Mouse (Mus musculus) layer of hippocampus, adult 9-10 months (tissue): ENCODE measurements around the gene Fcamr.

Experiments used
- DNase-seq: peaks from one replicate; pipeline ENCODE4 v3.0.0; 2022; ENCODE audit warnings: low spot score

Gene Fcamr

DNA sequence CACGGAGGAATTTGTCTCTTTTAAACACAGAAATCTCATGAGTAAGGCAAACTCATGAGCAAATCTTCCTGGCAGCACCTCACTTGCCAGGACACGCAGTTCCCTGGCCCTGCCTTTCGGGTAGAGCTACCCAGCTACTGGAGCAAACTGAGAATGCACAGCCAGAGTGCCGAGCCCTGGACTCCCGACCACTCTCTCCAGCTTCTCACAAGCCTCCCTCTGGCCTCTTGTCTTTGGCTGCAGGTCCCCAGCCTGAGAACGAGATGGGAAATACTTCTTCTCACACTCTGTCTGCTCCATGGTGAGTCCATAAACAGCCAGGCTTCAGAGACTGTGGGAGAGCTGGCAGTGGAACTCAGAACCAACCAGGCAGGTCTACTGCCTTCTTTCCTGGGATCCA is 2.3 kb downstream of the Fcamr start:
- no peak for DNase-seq

DNA sequence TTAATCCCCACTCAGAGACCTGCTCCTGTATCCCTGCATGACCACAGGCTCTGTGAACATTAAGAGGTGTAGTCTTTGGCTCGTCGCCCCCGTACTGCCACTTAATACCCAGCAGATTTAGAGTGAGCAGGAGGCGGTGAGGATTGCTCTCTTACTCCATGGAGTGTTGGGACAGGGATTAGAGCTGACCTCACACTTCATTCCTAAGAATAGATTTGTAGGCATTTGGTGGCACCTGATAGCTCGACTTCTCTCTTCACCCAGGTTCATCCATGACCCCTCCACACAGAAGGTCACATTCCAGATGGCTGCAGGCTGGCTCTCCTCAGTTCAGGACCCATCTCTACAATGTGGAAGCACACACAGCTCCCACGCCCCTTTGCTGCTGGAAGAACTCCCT is 3.6 kb downstream of the Fcamr start:
- no peak for DNase-seq

DNA sequence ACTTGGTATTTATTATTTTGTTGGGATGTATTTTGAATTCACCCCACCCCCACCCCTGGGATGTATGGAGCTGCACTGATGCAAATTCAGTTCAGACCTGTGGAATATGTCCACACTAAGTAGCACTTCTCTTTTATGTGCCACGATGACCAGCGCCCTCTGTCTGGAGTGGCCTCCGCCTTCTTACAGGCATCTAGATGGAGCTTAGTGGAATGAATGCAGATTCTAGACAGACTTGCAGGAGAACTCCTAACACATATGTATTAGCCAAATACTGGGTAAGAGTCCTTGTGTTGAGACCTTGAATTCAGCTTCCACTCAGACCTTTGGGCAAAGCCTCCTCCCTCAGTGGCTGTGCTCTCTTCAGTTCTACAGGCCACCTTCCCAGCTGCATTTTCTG is 10.2 kb downstream of the Fcamr start:
- no peak for DNase-seq

DNA sequence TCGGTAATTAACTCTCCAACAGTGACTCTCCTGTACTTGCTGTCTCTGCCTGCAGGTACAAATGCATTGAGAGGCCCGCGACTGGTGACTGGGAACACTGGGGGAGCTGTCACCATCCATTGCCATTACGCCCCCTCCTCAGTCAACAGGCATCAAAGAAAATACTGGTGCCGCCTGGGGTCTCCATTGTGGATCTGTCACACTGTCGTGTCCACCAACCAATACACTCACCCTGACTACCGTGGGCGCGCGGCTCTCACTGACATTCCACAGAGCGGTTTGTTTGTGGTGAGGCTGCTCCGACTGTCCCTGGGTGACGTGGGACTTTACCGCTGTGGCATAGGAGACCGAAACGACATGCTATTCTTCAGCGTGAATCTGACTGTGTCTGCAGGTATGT is 10.6 kb downstream of the Fcamr start:
- DNase-seq = no peak

DNA sequence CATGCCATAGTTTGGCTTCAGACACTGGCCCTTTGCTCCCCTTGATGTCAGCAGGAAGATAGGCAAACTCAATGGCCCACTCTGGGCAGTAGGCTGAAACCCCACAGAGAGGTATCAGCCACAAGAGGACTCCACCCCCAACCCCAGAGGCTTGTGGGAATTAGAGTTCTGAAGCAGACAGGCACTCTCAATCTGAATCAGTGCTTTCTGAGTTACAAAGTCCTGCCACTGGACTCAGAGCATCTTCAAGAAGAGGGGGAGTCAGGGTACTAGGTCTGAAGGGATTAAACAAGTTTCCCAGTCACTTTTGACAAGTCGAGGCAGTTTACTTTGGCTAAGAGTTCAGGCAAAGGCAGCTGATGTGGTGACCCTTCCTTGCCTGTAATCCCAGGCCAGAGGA is 19.0 kb downstream of the Fcamr start:
- DNase-seq = no peak

DNA sequence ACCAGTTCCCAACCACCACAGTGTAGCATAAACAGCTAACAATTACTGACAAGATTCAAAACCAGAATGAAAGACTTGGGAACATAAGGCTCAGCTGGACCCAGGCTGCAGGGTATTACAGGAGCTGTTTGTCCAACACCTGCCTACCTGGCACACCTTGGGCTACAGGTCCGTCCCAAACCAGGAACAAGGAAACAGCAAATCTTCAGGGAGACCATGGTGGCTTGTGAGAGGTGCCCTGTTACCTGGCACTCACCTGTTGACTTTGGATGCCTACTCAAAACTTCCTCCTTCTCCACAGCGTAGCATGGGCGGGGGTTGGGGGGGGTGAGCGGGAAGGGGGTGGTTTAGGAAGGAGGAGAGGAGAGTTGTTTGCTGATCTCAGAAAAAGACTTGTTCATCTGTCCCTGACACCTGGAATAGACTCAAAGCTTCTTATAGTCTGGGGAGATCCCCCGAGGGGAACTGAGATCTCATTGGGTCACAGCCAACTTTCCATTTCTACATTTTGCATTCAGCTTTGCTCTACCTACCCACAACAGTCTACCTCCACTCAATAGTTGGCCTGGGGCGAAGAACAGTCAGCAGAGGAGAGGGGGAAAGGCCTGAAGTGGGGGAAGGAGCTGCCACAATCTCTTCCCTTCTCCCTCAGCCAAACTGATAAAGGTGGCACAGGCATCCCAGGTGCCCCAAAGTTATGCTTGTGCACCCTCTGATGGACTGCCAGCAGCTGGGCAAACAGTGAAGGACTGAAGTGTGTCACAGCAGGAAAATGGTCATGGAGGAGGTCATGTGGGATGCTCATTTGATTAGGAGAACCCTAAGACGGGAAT is 19.8 kb downstream of the Fcamr start:
- DNase-seq = no peak

DNA sequence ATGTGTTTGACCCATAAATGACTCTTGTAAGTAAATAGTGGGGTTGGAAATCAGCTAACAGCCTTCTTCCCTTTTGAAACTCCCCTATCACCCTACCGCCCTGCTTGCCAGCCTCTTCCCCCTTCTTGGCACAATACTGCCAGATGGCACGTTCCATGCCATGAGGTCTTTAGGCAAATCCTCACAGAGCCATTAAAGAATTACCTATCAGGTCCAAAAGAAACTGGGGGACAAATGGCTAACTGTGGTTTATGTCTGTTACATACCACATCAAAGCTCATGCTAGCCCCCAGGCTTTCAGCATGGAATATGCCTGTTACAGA is 20.4 kb downstream of the Fcamr start:
- DNase-seq = no peak

DNA sequence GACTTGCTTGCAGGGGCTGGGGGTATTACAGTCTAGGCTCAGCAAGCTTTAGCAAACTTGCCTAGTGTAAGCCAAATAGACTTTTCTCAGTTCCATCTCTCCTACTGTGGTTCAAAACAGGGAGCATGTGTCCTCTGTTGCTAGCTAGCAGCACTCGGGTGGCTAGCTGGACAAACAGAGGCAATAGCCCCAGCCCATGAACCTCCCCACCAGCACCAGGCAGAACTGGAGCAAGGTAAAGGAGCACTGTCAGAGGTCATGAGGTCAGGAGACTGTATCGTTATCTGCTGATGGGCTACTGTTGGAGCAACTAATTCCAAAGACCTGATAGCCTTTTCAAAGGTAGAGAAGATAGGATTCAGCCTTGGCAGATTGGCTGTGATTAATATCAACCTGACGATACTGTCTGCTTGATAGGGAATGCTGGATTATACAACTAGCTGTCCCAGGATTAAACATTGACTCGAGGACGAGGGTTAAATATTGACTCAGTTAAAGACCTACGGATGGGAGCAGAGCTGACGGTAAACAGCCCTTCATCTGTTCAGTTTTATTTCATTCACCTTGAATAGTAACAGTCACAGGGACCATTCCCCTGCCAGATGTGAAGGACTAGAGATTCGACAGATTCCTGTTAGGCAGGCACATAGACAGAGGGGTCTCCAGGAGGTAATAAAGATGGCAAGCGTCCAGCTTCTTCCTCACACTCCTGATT is 21.4 kb downstream of the Fcamr start:
- DNase-seq = no peak

DNA sequence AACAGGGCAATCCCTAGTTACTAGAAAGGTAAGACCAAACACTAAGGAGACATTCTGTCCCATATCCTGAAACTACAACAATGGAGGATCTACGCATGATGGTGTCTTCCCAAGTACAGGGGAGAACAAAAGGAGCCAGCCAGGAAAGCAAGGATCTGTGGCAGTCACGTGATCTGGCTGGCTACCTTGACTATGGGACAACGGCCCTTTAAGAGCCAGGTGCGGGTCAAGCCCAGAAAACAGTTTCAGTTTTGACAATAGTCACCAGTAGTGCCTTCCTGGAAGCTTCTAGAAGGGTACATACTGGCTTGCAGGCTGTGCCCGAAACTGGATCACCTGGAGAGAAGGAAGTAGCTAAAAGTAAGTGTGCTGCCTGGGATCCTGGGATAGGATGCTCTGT is 25.7 kb downstream of the Fcamr start, which contains the start of gene Pigr:
TSS of gene Pigr (plus strand) at position 237 of the 400 bp plus-strand sequence.
- DNase-seq = no peak

DNA sequence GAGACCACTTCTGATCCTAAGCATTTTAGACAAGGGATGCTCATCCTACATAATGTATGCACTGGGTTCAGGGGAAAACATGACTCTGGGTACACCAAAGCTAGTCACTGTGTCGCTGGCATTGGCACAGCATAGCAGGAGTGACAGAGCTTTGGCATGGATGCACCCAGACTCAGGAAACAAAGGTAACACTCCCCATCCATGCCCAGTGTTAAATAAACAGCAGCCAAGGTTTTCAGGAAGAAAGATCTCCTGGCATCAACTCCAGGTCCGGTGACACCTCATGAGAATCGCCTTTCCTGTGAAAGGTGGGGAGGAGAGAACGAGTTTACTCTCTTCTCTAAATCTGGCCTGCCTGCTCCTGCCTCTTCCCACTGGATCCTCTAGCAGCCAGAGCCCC is 28.0 kb downstream of the Fcamr start:
- DNase-seq = no peak

DNA sequence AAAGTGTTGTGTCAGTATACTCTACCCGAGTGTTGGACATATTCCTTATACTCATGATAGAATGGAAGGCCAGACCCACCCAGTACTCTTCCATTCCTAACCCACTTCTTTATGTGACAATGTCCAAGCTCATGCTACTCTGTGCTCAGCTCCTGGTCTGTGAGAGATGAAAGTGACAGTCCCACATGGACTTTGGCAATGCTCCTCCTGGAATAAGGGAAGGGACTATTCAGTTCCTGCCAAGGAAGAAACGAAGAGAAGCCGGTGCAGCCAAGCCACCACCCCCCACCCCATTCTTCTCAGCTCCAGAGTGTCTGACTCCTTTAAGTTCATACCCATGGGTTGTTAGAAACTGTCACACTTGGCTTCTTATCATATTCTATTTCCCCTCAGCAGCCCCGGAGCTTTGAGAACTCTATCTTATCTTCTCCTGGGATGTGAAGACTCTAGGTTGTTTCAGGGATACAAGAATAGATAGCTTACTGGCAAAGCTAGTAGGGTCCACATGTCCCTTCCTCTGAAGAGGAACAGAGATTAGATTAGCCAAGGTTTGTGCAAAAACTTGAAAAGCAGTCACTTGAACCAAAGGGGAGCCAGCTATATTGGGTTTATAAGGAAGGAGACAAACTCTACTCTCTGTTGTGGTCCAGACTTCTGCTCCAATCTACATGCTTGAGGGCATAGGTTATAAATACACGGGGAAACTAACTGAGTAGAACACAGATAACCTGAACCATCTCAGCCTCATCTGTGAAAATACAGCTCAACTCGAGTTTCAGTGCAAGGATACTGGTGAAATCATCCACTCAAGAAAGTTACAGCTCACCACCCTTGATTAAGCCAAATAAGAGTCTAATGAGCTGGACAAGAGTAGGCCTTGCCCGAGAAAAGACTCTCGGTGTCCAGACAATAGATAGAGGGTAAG is 29.5 kb downstream of the Fcamr start:
- no peak for DNase-seq

DNA sequence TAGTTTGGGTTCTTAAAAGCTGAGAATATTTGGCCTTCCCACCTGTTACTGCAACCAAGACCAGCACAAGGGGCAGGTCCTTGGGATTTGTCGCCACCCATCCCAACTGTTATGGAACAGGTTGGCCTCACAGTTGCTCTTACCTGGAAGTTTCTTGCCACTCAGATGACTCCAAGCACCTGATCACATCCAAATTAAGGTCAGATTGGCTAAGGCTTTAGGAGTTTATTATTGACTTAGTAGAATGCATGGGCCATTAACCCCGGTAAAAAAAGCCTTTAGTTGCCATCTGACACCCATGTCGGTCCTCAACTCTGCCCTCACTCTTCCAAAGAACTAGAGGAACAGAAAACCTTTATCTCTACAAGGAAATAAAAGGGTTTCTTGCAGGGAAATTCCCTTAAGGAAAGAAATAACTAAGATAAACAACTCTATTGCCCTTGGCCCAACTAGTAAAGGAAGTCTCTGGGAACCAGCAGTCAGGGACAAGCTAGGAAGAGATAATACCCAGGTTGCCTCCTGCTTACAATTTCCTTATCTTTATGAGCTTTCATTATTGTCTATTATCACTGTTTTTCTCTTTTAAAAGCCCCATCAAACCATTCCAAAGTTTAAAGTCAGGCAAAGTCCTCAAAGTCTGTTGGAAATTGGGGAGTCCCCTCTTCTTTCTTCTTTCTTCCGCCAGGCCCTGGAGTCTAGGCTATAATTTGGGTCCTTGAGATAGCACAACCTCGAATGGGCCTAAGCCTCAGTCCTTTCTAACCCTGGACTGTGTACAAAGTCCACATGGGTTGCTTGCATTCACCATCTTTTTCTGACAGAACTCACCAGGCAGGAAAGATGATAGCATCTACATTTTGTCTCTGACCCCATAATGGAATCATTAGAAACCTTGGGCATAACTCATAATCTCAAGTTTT is 31.8 kb downstream of the Fcamr start:
- DNase-seq = no peak

DNA sequence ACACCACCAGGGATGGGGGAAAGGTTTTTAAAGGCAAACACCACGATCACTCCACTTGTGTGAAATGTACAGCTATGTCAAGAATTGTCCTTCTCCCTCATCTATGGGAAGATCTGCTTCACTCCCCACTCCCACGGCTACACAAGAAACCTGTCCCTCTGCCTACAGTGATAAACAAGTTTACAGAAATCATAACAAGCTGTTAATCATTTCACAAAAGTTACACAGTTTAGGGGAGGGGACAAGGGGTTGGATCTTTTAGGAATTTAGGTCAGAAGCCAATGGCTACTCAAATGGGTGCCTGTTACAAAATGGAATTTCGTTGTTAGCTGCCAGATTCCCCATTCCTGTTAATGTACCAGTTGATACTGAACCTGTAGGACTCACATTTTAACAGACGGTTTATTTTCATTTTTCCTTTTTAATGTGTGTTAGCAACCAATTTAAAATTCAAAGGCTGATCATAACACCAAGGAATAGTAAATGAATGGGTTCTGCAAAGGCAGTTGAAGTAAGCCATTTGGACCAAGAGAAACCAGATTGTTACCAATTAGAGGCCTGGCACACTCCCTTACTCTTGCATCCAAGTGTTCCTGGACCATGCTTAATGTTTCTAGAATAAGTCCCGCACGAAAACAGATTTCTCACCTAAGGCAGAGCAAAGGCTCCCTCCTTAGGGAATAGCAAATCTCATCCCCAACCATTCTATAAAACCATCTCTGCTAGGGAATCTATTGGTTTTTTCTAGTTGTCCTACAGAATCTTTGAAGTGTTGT is 34.6 kb downstream of the Fcamr start:
- peak; percentile 11 for DNase-seq

DNA sequence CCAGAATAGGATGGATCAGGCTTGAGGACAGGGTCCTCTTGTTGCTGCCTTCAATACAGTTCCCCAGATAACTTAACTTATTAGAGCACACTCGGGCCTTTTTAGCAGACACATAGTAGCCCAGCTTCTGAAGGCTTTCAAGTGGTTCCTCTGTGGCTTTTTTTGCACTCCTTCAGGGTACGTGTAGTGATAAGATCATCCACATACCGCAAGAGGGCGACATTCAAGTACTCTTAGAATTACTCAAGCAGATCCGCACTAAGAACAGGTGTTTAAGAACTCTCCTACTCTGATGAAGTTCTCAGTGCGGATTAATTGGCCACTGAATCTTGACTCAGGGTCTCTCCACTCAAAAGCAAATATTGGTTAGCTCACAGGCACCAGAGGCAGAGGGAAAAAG is 37.6 kb downstream of the Fcamr start:
- DNase-seq = no peak

DNA sequence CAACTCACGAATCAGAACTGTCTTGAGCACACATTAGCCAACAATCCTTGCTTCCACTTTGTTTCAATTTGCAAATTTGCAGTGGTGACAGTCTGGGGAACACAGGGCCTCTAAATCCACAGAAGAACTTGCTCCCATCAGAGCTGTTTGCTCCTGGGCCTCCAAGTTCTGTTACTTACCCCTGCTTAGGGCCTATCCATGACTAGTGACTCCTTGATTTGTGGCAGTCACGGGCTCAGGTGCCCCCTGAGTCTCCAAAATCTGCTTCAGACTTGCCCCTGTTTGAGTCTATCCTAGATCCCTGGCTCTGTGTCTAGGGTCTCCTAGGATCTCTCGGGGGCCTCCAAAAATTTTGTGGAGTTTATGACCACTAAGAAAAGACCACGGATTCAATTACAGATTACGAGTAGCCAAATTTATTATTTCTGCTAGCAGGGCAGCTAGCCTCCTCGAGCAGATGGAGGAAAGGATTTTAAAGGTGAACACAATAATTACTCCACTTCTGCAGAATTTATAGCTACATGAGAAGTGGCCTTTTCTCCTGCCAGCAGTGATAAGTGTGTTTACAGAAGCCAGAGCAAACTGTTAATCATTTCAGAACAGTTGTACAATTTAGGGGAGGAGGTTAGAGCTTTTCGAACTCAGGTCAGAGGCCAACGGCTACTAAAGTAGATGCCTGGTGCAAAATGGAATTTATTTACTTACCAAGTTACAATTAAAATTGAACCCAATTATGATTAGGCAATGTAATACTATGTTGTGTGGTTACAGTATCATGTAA is 40.1 kb downstream of the Fcamr start:
- no peak for DNase-seq

DNA sequence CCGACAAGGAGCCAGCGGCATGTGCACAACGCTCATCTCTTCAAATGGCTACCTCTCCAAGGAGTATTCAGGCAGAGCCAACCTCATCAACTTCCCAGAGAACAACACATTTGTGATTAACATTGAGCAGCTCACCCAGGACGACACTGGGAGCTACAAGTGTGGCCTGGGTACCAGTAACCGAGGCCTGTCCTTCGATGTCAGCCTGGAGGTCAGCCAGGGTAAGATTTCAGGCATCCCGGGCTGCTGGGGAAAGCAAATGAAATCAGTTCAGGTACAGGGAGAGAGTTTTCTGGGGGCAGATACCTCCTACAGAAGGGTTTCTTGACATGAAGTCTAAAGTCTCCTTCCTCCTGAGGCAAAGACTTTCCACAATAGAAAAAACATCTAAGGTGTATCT is 40.9 kb downstream of the Fcamr start:
- DNase-seq = no peak

DNA sequence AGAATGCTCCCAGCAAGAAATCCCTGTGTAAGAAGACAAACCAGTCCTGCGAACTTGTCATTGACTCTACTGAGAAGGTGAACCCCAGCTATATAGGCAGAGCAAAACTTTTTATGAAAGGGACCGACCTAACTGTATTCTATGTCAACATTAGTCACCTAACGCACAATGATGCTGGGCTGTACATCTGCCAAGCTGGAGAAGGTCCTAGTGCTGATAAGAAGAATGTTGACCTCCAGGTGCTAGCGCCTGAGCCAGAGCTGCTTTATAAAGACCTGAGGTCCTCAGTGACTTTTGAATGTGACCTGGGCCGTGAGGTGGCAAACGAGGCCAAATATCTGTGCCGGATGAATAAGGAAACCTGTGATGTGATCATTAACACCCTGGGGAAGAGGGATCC is 43.8 kb downstream of the Fcamr start:
- DNase-seq = no peak

DNA sequence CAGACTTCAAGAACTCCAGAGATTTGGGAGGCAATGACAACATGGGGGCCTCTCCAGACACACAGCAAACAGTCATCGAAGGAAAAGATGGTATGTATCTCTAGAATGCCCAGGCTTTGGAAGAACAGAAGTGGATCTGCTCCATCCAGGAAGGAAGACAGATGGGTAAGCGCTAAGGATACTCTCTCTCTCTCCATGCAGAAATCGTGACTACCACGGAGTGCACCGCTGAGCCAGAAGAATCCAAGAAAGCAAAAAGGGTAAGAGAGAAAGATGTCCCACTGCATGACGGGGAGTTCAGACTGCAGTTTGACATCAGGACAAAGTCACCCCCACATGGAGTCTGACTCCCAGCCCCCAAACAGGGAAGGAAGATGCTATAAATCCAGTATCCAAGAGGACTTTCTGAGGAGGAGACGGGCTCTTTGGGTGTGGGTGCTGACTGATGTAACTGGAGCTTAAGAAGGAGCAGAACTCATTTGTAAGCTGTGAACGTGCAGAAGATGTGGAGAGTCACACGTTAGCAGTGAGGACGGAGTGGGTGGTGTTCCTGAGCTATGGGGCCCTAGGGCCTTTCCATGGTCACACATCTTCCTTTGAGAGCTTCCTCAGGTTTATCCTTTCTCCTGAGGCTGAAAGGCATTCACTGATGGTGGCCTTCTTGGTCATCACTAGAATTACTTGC is 49.0 kb downstream of the Fcamr start:
- no peak for DNase-seq

DNA sequence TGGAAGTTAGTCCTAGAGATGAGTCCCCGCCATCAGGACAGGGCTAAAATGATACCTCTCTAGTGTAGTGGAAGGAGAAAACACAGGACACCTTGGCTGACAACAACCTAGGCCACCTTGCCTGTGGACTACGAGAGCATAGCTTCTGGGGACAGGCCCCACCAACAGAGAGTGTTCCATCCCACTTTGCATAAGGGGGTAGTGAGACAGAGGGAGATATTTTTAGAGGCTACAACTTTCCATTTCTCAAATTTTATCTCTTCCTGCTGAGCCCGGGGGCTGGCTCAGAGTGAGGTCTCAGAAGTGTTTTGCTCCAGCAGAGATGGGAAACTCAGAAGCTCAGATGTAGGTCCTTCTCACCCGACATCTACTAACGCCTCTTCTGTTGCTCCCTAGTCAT is 49.7 kb downstream of the Fcamr start:
- DNase-seq = no peak
